Mouse (Mus musculus): Measurements from ENCODE around the gene Dnajc17. TPM values are rescaled to one million over a fixed set of nuclear protein-coding genes. Genes with fewer than 3 reads are reported as not detected.

Gene Dnajc17
- total RNA-seq (2021) = 10 to 100 TPM; 16.7 to 17.2 TPM
- long read RNA-seq, experiment 1, transcript Dnajc17-201 (11 exons, 1,008 nt) = major isoform, 7 of 15 reads
- long read RNA-seq, experiment 1, partial matches to known transcripts = 1 of 15 reads
- long read RNA-seq, experiment 1, other reads (novel, unspliced or antisense) = 7 of 15 reads
- long read RNA-seq, experiment 2, transcript Dnajc17-201 (11 exons, 1,008 nt) = major isoform, 5 of 14 reads
- long read RNA-seq, experiment 2, partial matches to known transcripts = 2 of 14 reads
- long read RNA-seq, experiment 2, other reads (novel, unspliced or antisense) = 7 of 14 reads

- DNase-seq (ENCODE audit: low spot score in 2 of 2) = peak; percentile 90 to 96
Measured at GRCm38 (mm10) chr2:119208344-119209175, at the start of gene Dnajc17, which contains the start of gene Zfyve19. Gene Dnajc17 (minus strand): TSS chr2:119208795. Gene Zfyve19 (plus strand): TSS chr2:119208617.

GRCm38 (mm10) chr2:119254976-119255375 is 46.4 kb upstream of the Dnajc17 start:
- DNase-seq (ENCODE audit: low spot score in 2 of 2) = no peak

GRCm38 (mm10) chr2:119250826-119251478 is 42.4 kb upstream of the Dnajc17 start:
- DNase-seq (ENCODE audit: low spot score in 2 of 2) = peak; percentile 73 to 82

- no peak for DNase-seq (ENCODE audit: low spot score in 2 of 2)
Measured at GRCm38 (mm10) chr2:119250377-119250776, 41.8 kb upstream of the Dnajc17 start.

GRCm38 (mm10) chr2:119249592-119250061 is 41.0 kb upstream of the Dnajc17 start:
- no peak for DNase-seq (ENCODE audit: low spot score in 2 of 2)

GRCm38 (mm10) chr2:119247904-119248303 is 39.3 kb upstream of the Dnajc17 start:
- no peak for DNase-seq (ENCODE audit: low spot score in 2 of 2)

GRCm38 (mm10) chr2:119245246-119245645 is 36.7 kb upstream of the Dnajc17 start:
- DNase-seq (ENCODE audit: low spot score in 2 of 2) = no peak

GRCm38 (mm10) chr2:119242548-119242947 is 34.0 kb upstream of the Dnajc17 start:
- DNase-seq (ENCODE audit: low spot score in 2 of 2) = no peak

- no peak for DNase-seq (ENCODE audit: low spot score in 2 of 2)
Measured at GRCm38 (mm10) chr2:119240819-119241186, 32.2 kb upstream of the Dnajc17 start.

- DNase-seq (ENCODE audit: low spot score in 2 of 2) = no peak
Measured at GRCm38 (mm10) chr2:119240075-119240818, 31.7 kb upstream of the Dnajc17 start.

GRCm38 (mm10) chr2:119238671-119239070 is 30.1 kb upstream of the Dnajc17 start:
- DNase-seq (ENCODE audit: low spot score in 2 of 2) = no peak

GRCm38 (mm10) chr2:119237871-119238220 is 29.3 kb upstream of the Dnajc17 start:
- DNase-seq (ENCODE audit: low spot score in 2 of 2) = no peak

GRCm38 (mm10) chr2:119237210-119237870 is 28.7 kb upstream of the Dnajc17 start, which contains the start of gene Spint1:
Gene Spint1 (plus strand): TSS chr2:119237362.
- peak in 1 of 2 experiments; percentile 24 for DNase-seq (ENCODE audit: low spot score in 2 of 2)

GRCm38 (mm10) chr2:119236682-119237209 is 28.2 kb upstream of the Dnajc17 start:
- no peak for DNase-seq (ENCODE audit: low spot score in 2 of 2)

GRCm38 (mm10) chr2:119229775-119230704 is 21.4 kb upstream of the Dnajc17 start, which contains the start of gene Ppp1r14d:
Gene Ppp1r14d (minus strand): TSS chr2:119229906.
- no peak for DNase-seq (ENCODE audit: low spot score in 2 of 2)

GRCm38 (mm10) chr2:119209176-119209507 is 547 bp upstream of the Dnajc17 start:
- no peak for DNase-seq (ENCODE audit: low spot score in 2 of 2)

- DNase-seq (ENCODE audit: low spot score in 2 of 2) = no peak
Measured at GRCm38 (mm10) chr2:119207961-119208343, 643 bp downstream of the Dnajc17 start.

GRCm38 (mm10) chr2:119203871-119204460 is 4.6 kb downstream of the Dnajc17 start:
- no peak for DNase-seq (ENCODE audit: low spot score in 2 of 2)

Data from gastrocnemius, postnatal 4 days (tissue).